Mouse (Mus musculus) liver, postnatal 0 days (tissue): ENCODE measurements around the gene Ttll8.

Experiments used
- CTCF ChIP-seq: sonication (generic); IDR thresholded peaks from 2 replicates; pipeline ENCODE4 v1.5.1; 2016; ENCODE audit warnings: antibody characterized with exemption, low read depth
- EP300 ChIP-seq: IDR thresholded peaks from 2 replicates; pipeline ENCODE4 v1.6.1; 2016; ENCODE audit warnings: antibody characterized with exemption, low read depth, mild to moderate bottlenecking

- TF ChIP-seq CTCF (no peak), EP300 (no peak)
Measured at GRCm38 (mm10) chr15:88865888-88866695, 88.1 kb downstream of the Ttll8 start.
